Mouse (Mus musculus) liver, postnatal 0 days (tissue): ENCODE results near the gene Rnf216. TPM values are rescaled to one million over a fixed set of nuclear protein-coding genes. Genes with fewer than 3 reads are reported as not detected.

Experiments
- ATAC-seq: fragments of 200-750 bp; cut with Nextera tagmentation; 2 replicates; pipeline ENCODE4 v1.8.0; 2017; ENCODE audit warnings: mild to moderate bottlenecking, moderate library complexity
- DNase-seq: peaks from one replicate; pipeline ENCODE4 v3.0.0-alpha.2; 2016
- H3K27ac ChIP-seq: fragments of 300-500 bp; sonication (generic); 2 replicates; pipeline ENCODE4 v1.5.1; 2014; ENCODE audit warnings: antibody characterized with exemption, moderate library complexity, mild to moderate bottlenecking, low read depth
- H3K27me3 ChIP-seq: fragments of 300-500 bp; sonication (generic); 2 replicates; pipeline ENCODE4 v1.6.1; 2014; ENCODE audit warnings: low read length, control low read depth, mixed read lengths; ENCODE audit not compliant: insufficient read depth
- H3K36me3 ChIP-seq: fragments of 300-500 bp; sonication (generic); replicated peaks from 2 replicates; pipeline ENCODE4 v1.6.1; 2014; ENCODE audit warnings: mild to moderate bottlenecking, control low read depth, low read length, moderate library complexity, mixed read lengths; ENCODE audit not compliant: insufficient read depth
- H3K4me1 ChIP-seq: fragments of 300-500 bp; sonication (generic); 2 replicates; pipeline ENCODE4 v1.6.1; 2014; ENCODE audit warnings: antibody characterized with exemption, mild to moderate bottlenecking, control low read depth; ENCODE audit not compliant: insufficient read depth
- H3K4me2 ChIP-seq: fragments of 300-500 bp; sonication (generic); 2 replicates; pipeline ENCODE4 v1.6.1; 2014; ENCODE audit warnings: low read depth, mild to moderate bottlenecking, low read length, moderate library complexity, mixed read lengths
- H3K4me3 ChIP-seq: fragments of 300-500 bp; sonication (generic); 2 replicates; pipeline ENCODE4 v1.5.1; 2014; ENCODE audit warnings: low read depth, low read length
- H3K9ac ChIP-seq: fragments of 300-500 bp; sonication (generic); replicated peaks from 2 replicates; pipeline ENCODE4 v1.6.1; 2014; ENCODE audit warnings: mild to moderate bottlenecking, moderate library complexity
- H3K9me3 ChIP-seq: fragments of 300-500 bp; sonication (generic); 2 replicates; pipeline ENCODE4 v1.6.1; 2016; ENCODE audit warnings: mild to moderate bottlenecking, control low read depth, low read length, mixed read lengths
- CTCF ChIP-seq: sonication (generic); IDR thresholded peaks from 2 replicates; pipeline ENCODE4 v1.5.1; 2016; ENCODE audit warnings: antibody characterized with exemption, low read depth
- EP300 ChIP-seq: IDR thresholded peaks from 2 replicates; pipeline ENCODE4 v1.6.1; 2016; ENCODE audit warnings: antibody characterized with exemption, low read depth, mild to moderate bottlenecking
- WGBS: fragments of 180-500 bp; shearing (Covaris S2); extraction: QIAGEN DNeasy Blood & Tissue Kit; methylation state at CpG from one replicate; pipeline ENCODE4 v1.1.7; 2014; ENCODE audit not compliant: insufficient replicate concordance; 5-methylcytosine and 5-hydroxymethylcytosine counted together
- polyA plus RNA-seq: library from polyadenylated mRNA; unstranded; fragments of >200 nt; fragmentation: Nextera tagmentation; extraction: Ambion mirVana; gene quantifications from 2 replicates; pipeline ENCODE4 v1.2.1, GENCODE M21; 2015

Gene Rnf216
- polyA plus RNA-seq, 1 experiment from 2014 or later: 10.5 TPM

DNA sequence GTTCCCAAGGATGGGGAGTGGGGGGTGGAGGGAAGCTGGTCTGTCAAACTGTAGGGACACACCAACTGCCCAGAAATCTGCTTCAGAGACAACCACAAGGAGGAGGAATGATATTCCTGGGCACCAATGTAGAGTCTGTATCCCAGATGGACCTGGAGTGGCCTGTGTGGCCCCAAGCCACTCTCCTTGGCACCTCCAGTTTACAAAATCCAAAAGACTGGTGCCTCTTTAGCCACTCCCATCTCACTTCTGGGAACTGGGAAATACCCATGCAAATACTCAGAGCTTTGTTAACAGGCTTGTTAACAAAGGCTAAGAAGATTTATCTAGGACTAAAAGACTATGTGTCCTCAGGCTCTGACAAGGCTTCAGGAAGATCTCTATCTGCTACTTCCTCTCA, 54.1 kb downstream of the Rnf216 start:
- Histone ChIP-seq H3K9me3 (no peaks in the 10 kb centered on the region), H3K27ac (peak overlapping the region; percentile 91), H3K36me3 (peaks cover 26% of the 10 kb centered on the region), H3K4me1 (peaks cover 70% of the 10 kb centered on the region), H3K4me3 (0 out of 2 replicates have a peak overlapping the region, but pooled peaks have one; percentile 5), H3K4me2 (peak overlapping the region; percentile 57), H3K9ac (peak overlapping the region; percentile 49), H3K27me3 (no peaks in the 10 kb centered on the region)
- ATAC-seq (peak; percentile 26), DNase-seq (no peak)
- TF ChIP-seq EP300: no peak
- TF ChIP-seq CTCF: no peak

DNA sequence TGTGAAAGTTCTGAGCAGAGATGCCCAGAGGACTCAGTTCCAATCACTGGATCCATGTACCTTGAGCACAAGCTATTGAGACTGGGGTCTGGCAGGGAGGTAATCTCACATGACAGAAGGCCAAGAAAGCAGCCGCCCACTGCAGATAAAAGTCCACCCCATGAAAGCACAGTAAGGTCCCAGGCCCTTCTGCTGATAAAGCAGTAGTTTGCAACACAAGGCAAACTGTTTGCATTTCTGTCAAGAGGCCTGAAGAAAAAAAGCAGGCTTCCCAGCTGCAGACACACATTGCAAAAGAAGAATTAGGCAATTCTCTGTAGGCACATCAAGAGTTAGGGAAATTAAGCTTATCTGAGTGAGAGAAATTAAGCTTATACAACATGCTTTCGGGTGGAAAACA, 54.6 kb downstream of the Rnf216 start:
- H3K4me3 ChIP-seq: 0 out of 2 replicates have a peak overlapping the region, but pooled peaks have one; percentile 5
- ATAC-seq: peak; percentile 81

GRCm38 (mm10) chr5:143057753-143058152, 55.0 kb downstream of the Rnf216 start:
- no peak overlapping the region for H3K4me3 ChIP-seq
- TF ChIP-seq EP300: no peak
- no peak for TF ChIP-seq CTCF
- peaks cover 21% of the 10 kb centered on the region for H3K36me3 ChIP-seq
- ATAC-seq (peak; percentile 6), DNase-seq (no peak)
- H3K27ac ChIP-seq: peak overlapping the region; percentile 91
- H3K9me3 ChIP-seq: no peaks in the 10 kb centered on the region
- WGBS: 41% methylated on average over 1 of the region's 1 CpGs
- H3K4me1 ChIP-seq: peaks cover 78% of the 10 kb centered on the region
- no peaks in the 10 kb centered on the region for H3K27me3 ChIP-seq
- no peak overlapping the region for H3K9ac ChIP-seq
- H3K4me2 ChIP-seq: peak overlapping the region; percentile 57

More for the DNA sequence above, 54.6 kb downstream of the Rnf216 start:
- Histone ChIP-seq H3K27me3 (no peaks in the 10 kb centered on the region), H3K27ac (peak overlapping the region; percentile 91), H3K4me2 (peak overlapping the region; percentile 57), H3K4me1 (peaks cover 73% of the 10 kb centered on the region), H3K36me3 (peaks cover 25% of the 10 kb centered on the region), H3K9me3 (no peaks in the 10 kb centered on the region), H3K9ac (peak overlapping the region; percentile 49)
- peak; percentile 75 for DNase-seq
- WGBS: 11% methylated on average over 2 of the region's 2 CpGs
- peak; percentile 98 for TF ChIP-seq EP300
- TF ChIP-seq CTCF: no peak

DNA sequence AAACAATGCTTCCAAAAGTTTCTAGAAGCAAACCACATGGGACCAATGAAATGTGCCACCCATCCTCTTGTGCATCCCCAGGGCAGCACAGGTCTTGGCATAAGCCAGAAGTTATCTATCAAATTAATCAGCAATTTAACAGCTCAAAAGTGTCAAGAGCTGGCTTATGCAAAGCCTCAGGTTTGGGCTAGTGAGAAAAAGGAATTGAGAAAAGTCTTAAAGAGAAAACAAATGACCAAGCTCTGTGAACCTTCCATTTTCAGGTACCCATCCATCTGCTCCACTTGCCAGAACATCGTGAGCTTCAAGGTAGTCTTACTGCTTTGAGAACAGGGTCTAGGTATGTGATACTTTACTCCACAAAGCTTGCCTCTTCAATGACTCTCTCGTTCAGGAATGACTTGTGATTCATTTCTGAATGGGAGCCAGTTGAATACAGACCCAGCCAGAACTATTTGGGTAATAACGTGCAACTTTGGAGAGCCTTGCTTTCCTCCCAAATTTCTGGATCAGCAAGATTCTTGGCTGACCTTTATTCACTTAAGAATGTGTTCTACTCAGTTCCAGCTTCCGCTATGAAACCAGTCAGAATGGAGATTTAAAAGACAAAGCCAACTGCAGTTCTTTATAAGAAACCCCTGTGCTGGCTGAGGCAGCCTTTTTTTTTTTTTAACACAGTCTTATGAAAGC, 56.5 kb downstream of the Rnf216 start:
- Histone ChIP-seq H3K9ac (no peak overlapping the region), H3K27ac (peak overlapping the region; percentile 91), H3K4me2 (no peak overlapping the region), H3K4me3 (no peak overlapping the region), H3K9me3 (no peaks in the 10 kb centered on the region), H3K4me1 (peaks cover 88% of the 10 kb centered on the region), H3K27me3 (no peaks in the 10 kb centered on the region), H3K36me3 (peaks cover 10% of the 10 kb centered on the region)
- ATAC-seq (no peak), DNase-seq (no peak)
- TF ChIP-seq EP300 (no peak), CTCF (no peak)
- 71% methylated on average over 4 of the region's 4 CpGs for WGBS

DNA sequence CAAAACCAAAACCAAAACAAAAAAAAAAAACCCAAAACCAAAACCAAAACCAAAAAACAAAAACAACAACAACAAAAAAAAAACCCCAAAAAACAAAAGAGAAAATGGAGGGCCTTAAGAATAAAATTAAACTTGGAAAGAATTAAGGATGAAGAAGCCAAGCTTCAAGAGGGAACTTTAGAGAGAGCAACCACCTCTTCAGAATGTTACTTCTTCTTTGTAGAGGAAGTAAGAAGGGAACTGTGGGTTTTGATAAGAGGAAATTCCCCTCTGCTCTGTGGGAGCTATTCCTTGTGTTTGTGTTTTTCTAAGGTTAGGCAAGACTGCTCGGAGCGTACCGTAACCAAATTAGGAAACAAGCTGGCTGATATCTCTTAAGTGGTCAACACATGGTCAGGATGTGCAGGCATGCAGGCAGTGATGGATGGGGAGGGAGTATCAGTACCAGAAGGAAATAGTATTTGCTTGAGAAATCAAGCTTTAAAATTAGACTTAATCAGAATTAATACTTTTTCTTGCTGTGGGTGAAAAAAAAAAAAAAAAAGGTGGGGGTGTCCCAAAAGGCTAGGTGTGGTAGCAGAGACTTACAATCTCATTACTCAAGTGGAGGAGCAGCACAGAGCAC, 57.2 kb downstream of the Rnf216 start:
- Histone ChIP-seq H3K9me3 (no peaks in the 10 kb centered on the region), H3K4me2 (peak overlapping the region; percentile 1; the same call in 1 of the 2 replicates), H3K27ac (peak overlapping the region; percentile 91), H3K4me1 (peaks cover 88% of the 10 kb centered on the region), H3K27me3 (no peaks in the 10 kb centered on the region), H3K9ac (no peak overlapping the region), H3K36me3 (peaks cover 15% of the 10 kb centered on the region), H3K4me3 (no peak overlapping the region)
- DNase-seq (no peak), ATAC-seq (peak; percentile 35)
- TF ChIP-seq CTCF (no peak), EP300 (peak; percentile 78)
- WGBS: 2% methylated on average over 3 of the region's 3 CpGs

DNA sequence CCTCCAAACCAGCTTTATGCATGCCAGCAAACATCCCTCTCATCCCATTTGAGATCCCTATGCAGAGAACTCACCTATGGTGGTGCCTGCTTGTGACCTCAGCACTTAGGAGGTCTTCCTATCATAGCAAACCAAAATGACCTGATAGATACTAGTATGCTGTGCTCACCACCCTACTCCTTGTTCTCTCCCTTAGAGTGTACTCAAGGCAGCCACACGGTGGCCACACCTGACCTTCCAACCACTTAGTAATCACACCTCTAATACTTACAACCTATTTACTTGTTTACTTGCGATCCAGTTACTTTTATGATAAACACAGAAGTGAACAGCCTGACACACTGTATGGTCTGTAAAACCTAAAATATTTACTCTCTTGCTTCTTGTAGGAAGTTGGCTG, 58.1 kb downstream of the Rnf216 start:
- Histone ChIP-seq H3K4me1 (peaks cover 87% of the 10 kb centered on the region), H3K9me3 (no peaks in the 10 kb centered on the region), H3K36me3 (peaks cover 13% of the 10 kb centered on the region), H3K4me3 (no peak overlapping the region), H3K27ac (peak overlapping the region; percentile 76), H3K4me2 (peak overlapping the region; percentile 30; the same call in 1 of the 2 replicates), H3K9ac (no peak overlapping the region), H3K27me3 (no peaks in the 10 kb centered on the region)
- ATAC-seq: no peak
- no peak for TF ChIP-seq EP300
- peak; percentile 52 for TF ChIP-seq CTCF
- 54% methylated on average over 2 of the region's 2 CpGs for WGBS
- no peak for DNase-seq
